Mouse (Mus musculus): ENCODE measurements around the gene Tmprss9. TPM values are rescaled to one million over a fixed set of nuclear protein-coding genes. Genes with fewer than 3 reads are reported as not detected.

Gene Tmprss9
- total and polyA plus RNA-seq, 3 experiments = 0.04 TPM; not detected in 2

DNA sequence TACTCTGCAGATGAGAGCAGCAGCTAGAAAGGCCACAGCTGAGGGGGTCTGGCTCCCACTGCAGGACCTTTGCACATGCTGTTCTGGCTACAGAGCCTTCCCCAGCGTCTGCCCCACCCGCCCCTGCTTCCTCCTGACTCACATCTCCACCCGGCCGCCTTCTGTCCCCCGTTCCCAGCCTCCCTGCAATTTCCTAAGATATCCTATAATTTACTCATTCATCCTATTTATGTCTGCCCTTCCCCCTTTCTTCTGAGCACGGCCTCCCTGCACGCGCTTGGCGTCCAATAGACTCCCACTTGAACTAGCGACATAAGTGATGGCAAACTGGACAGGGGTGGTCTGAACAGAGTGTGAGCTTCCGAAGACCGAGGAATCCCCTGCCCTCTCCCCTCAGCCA is 25.9 kb upstream of the Tmprss9 start:
- Histone ChIP-seq H3K4me1 (ENCODE audit: control insufficient read depth in 1 of 2, insufficient read depth in 2 of 2) (peaks cover 6 to 19% of the 10 kb centered on the region in 2 experiments), H3K4me2 (ENCODE audit: insufficient read depth, low read depth, poor library complexity, severe bottlenecking) (no peak overlapping the region), H3K79me2 (replicated peaks; ENCODE audit: control insufficient read depth, extremely low read depth, insufficient read depth, poor library complexity, severe bottlenecking) (no peaks in the 10 kb centered on the region), H3K27ac (ENCODE audit: insufficient read depth, low read depth) (no peak overlapping the region), H3K27me3 (replicated peaks) (peaks cover 43% of the 10 kb centered on the region), H3K4me3 (replicated peaks in 1 of 3; ENCODE audit: low read depth in 2 of 3, low read length in 2 of 3, poor library complexity in 1 of 3) (no peak overlapping the region), H3K36me3 (replicated peaks in 1 of 2; ENCODE audit: control insufficient read depth in 1 of 2, insufficient read depth in 1 of 2, low read length in 1 of 2) (peaks cover 0 to 17% of the 10 kb centered on the region in 2 experiments), H3K9ac (ENCODE audit: insufficient read depth, low read depth) (no peak overlapping the region), H3K9me3 (replicated peaks; ENCODE audit: low read length) (no peaks in the 10 kb centered on the region)
- TF ChIP-seq CHD2 (IDR thresholded peaks at IDR 0.05; ENCODE audit: low read length) = no peak
- TF ChIP-seq MAX (IDR thresholded peaks at IDR 0.05; ENCODE audit: low read length) = no peak
- TF ChIP-seq RAD21 (IDR thresholded peaks at IDR 0.05; ENCODE audit: low read depth, low read length) = no peak
- no peak for TF ChIP-seq GABPA (IDR thresholded peaks at IDR 0.05; ENCODE audit: insufficient replicate concordance, low read depth, low read length)
- in situ Hi-C loops (cut with MboI; ENCODE audit: low pct_ligation_motif_present, low pct_unique_long_range_greater_than_20kb, low sequenced_read_pairs) (no loop called here), dilution Hi-C loops (cut with MboI; ENCODE audit: extremely low pct_ligation_motif_present, extremely low pct_unique_long_range_greater_than_20kb, low sequenced_read_pairs) (no loop called here)
- no peak for DNase-seq (ENCODE audit: extremely low read depth)

GRCm38 (mm10) chr10:80848571-80848970 is 23.1 kb upstream of the Tmprss9 start:
- H3K4me2 ChIP-seq (ENCODE audit: insufficient read depth, low read depth, poor library complexity, severe bottlenecking) = no peak overlapping the region
- dilution Hi-C loops (cut with MboI; ENCODE audit: extremely low pct_ligation_motif_present, extremely low pct_unique_long_range_greater_than_20kb, low sequenced_read_pairs) = no loop called here
- in situ Hi-C loops (cut with MboI; ENCODE audit: low pct_ligation_motif_present, low pct_unique_long_range_greater_than_20kb, low sequenced_read_pairs) = no loop called here

DNA sequence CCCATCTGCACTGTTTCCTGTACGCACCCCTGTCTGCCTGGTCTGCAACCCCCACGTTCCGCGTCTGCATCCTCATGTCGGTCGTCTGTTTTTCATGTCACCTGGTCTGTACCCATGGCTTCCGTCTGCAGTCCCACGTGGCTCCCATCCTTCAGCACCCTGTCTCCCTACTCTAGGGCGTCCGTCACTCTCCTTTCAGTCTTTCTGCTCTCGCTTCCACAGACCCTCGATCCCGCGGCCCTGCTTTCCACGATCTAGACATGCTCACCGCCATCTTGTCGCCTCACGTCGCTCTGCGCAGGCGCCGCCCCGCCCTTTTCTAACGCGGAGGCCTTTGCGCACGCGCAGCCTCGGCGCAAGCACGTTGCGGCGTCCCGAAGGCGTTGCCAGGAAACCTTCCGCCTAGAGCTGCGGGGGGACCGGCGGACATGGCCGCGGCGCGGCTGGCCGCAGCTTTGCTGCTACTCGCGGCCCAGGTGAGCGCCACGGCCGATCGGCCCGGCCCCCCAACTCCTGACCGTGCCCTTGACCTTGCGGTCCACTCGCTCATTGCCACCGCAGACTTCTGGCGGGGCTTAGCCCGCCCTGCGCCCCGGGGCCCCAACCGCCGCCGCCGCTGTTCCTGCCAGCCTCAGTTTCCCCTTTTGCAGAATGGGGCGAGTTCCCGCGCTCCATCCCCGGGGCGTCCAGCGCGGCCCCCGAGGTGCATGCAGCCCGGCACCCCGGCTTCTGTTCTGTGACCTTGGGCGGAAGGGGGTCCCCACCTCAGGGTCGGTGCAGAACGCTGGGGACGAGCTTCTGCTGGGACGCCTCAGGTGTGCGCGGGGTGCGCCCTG is 16.5 kb upstream of the Tmprss9 start, which contains the start of the genes Lsm7 and Sppl2b:
Gene Lsm7, minus strand, starts transcription at position 297 of the 836 bp plus-strand sequence.
Gene Sppl2b, plus strand, starts transcription at position 363 of the 836 bp plus-strand sequence.
- Histone ChIP-seq H3K27ac (ENCODE audit: insufficient read depth, low read depth) (peak within 1 kb of the TSS; percentile 19; the same call in 1 of the 2 replicates), H3K9me3 (replicated peaks; ENCODE audit: low read length) (no peaks in the 10 kb centered on the region), H3K36me3 (replicated peaks in 1 of 2; ENCODE audit: control insufficient read depth in 1 of 2, insufficient read depth in 1 of 2, low read length in 1 of 2) (peaks cover 22 to 55% of the 10 kb centered on the region in 2 experiments), H3K79me2 (replicated peaks; ENCODE audit: control insufficient read depth, extremely low read depth, insufficient read depth, poor library complexity, severe bottlenecking) (peaks cover 16% of the 10 kb centered on the region), H3K4me3 (replicated peaks in 1 of 3; ENCODE audit: low read depth in 2 of 3, low read length in 2 of 3, poor library complexity in 1 of 3) (peak within 1 kb of the TSS; percentile 85 to 99 (median 90)), H3K4me1 (ENCODE audit: control insufficient read depth in 1 of 2, insufficient read depth in 2 of 2) (peaks cover 10 to 34% of the 10 kb centered on the region in 2 experiments), H3K27me3 (replicated peaks) (no peaks in the 10 kb centered on the region), H3K4me2 (ENCODE audit: insufficient read depth, low read depth, poor library complexity, severe bottlenecking) (peak within 1 kb of the TSS; percentile 79), H3K9ac (ENCODE audit: insufficient read depth, low read depth) (peak within 1 kb of the TSS; percentile 81)
- DNase-seq (ENCODE audit: extremely low read depth) = peak; percentile 93
- in situ Hi-C loops (cut with MboI; ENCODE audit: low pct_ligation_motif_present, low pct_unique_long_range_greater_than_20kb, low sequenced_read_pairs) (loop anchor here (5.0 kb wide), 1 partner anchor 33 kb away; no protein-coding TSS in a partner anchor), dilution Hi-C loops (cut with MboI; ENCODE audit: extremely low pct_ligation_motif_present, extremely low pct_unique_long_range_greater_than_20kb, low sequenced_read_pairs) (no loop called here)
- TF ChIP-seq KAT2A (IDR thresholded peaks at IDR 0.05; ENCODE audit: insufficient replicate concordance, low read length) = 0 out of 2 replicates have a peak, but pooled peaks have one; percentile 53
- TF ChIP-seq TCF12 (IDR thresholded peaks at IDR 0.05; ENCODE audit: low read depth, low read length) = peak; percentile 85
- no peak for TF ChIP-seq SMC3 (IDR thresholded peaks at IDR 0.05; ENCODE audit: low read depth, low read length)
- peak; percentile 91; the same call in 1 of the 2 replicates for TF ChIP-seq MYC (IDR thresholded peaks at IDR 0.05; ENCODE audit: low read depth, low read length)
- no peak for TF ChIP-seq MAZ (IDR thresholded peaks at IDR 0.05; ENCODE audit: low read depth, low read length)
- 0 out of 2 replicates have a peak, but pooled peaks have one; percentile 60 for TF ChIP-seq TBP (conservative IDR thresholded peaks at IDR 0.05; ENCODE audit: low read depth, low read length)
- TF ChIP-seq USF1 (IDR thresholded peaks at IDR 0.05; ENCODE audit: low read depth, low read length) = no peak
- no peak for TF ChIP-seq MEF2A (IDR thresholded peaks at IDR 0.05; ENCODE audit: borderline replicate concordance, low read depth, low read length)
- no peak for TF ChIP-seq JUN (IDR thresholded peaks at IDR 0.05; ENCODE audit: insufficient read depth, low read depth, low read length)
- no peak for TF ChIP-seq ETS1 (conservative IDR thresholded peaks at IDR 0.05; ENCODE audit: low read depth, low read length)
- no peak for TF ChIP-seq CTCF (conservative IDR thresholded peaks at IDR 0.05 in 1 of 2, IDR thresholded peaks at IDR 0.05 in 1 of 2; ENCODE audit: low read depth in 2 of 2, low read length in 2 of 2)
- TF ChIP-seq ELF1 (IDR thresholded peaks at IDR 0.05; ENCODE audit: low read depth, low read length) = peak; percentile 75; the same call in 1 of the 2 replicates
- TF ChIP-seq EP300 (IDR thresholded peaks at IDR 0.05; ENCODE audit: low read length) = no peak
- TF ChIP-seq CHD2 (IDR thresholded peaks at IDR 0.05; ENCODE audit: low read length) = no peak
- TF ChIP-seq HCFC1 (IDR thresholded peaks at IDR 0.05; ENCODE audit: low read depth, low read length) = peak; percentile 82
- TF ChIP-seq USF2 (conservative IDR thresholded peaks at IDR 0.05; ENCODE audit: low read depth, low read length) = no peak

More at GRCm38 (mm10) chr10:80848571-80848970, 23.1 kb upstream of the Tmprss9 start:
- Histone ChIP-seq H3K9ac (ENCODE audit: insufficient read depth, low read depth) (no peak overlapping the region), H3K9me3 (replicated peaks; ENCODE audit: low read length) (no peaks in the 10 kb centered on the region), H3K4me1 (ENCODE audit: control insufficient read depth in 1 of 2, insufficient read depth in 2 of 2) (peaks cover 6 to 22% of the 10 kb centered on the region in 2 experiments), H3K4me3 (replicated peaks in 1 of 3; ENCODE audit: low read depth in 2 of 3, low read length in 2 of 3, poor library complexity in 1 of 3) (no peak overlapping the region), H3K36me3 (replicated peaks in 1 of 2; ENCODE audit: control insufficient read depth in 1 of 2, insufficient read depth in 1 of 2, low read length in 1 of 2) (peaks cover 20 to 43% of the 10 kb centered on the region in 2 experiments), H3K79me2 (replicated peaks; ENCODE audit: control insufficient read depth, extremely low read depth, insufficient read depth, poor library complexity, severe bottlenecking) (no peaks in the 10 kb centered on the region), H3K27ac (ENCODE audit: insufficient read depth, low read depth) (no peak overlapping the region), H3K27me3 (replicated peaks) (peaks cover 19% of the 10 kb centered on the region)
- TF ChIP-seq SIN3A (IDR thresholded peaks at IDR 0.05; ENCODE audit: low read length) = no peak
- TF ChIP-seq RCOR1 (conservative IDR thresholded peaks at IDR 0.05; ENCODE audit: low read depth, low read length) = no peak
- no peak for TF ChIP-seq MEF2A (IDR thresholded peaks at IDR 0.05; ENCODE audit: borderline replicate concordance, low read depth, low read length)
- TF ChIP-seq UBTF (IDR thresholded peaks at IDR 0.05; ENCODE audit: low read depth, low read length) = no peak
- no peak for TF ChIP-seq MYC (IDR thresholded peaks at IDR 0.05; ENCODE audit: low read depth, low read length)
- no peak for TF ChIP-seq NELFE (IDR thresholded peaks at IDR 0.05; ENCODE audit: low read depth, low read length)
- TF ChIP-seq EP300 (IDR thresholded peaks at IDR 0.05; ENCODE audit: low read length) = no peak
- TF ChIP-seq BHLHE40 (IDR thresholded peaks at IDR 0.05; ENCODE audit: low read depth, low read length) = no peak
- TF ChIP-seq ETS1 (conservative IDR thresholded peaks at IDR 0.05; ENCODE audit: low read depth, low read length) = no peak
- no peak for TF ChIP-seq CTCF (conservative IDR thresholded peaks at IDR 0.05 in 1 of 2, IDR thresholded peaks at IDR 0.05 in 1 of 2; ENCODE audit: low read depth in 2 of 2, low read length in 2 of 2)
- no peak for TF ChIP-seq E2F4 (IDR thresholded peaks at IDR 0.05; ENCODE audit: insufficient replicate concordance, low read depth, low read length)
- peak; percentile 88 for DNase-seq (ENCODE audit: extremely low read depth)

Data from CH12.LX (cell line).